Mouse (Mus musculus) retina, postnatal 1 day (tissue): ENCODE data around the gene 1300017J02Rik.

ENCODE experiments used
- DNase-seq: peaks from one replicate; pipeline ENCODE4 v3.0.0-alpha.2; 2012

Gene 1300017J02Rik

DNA sequence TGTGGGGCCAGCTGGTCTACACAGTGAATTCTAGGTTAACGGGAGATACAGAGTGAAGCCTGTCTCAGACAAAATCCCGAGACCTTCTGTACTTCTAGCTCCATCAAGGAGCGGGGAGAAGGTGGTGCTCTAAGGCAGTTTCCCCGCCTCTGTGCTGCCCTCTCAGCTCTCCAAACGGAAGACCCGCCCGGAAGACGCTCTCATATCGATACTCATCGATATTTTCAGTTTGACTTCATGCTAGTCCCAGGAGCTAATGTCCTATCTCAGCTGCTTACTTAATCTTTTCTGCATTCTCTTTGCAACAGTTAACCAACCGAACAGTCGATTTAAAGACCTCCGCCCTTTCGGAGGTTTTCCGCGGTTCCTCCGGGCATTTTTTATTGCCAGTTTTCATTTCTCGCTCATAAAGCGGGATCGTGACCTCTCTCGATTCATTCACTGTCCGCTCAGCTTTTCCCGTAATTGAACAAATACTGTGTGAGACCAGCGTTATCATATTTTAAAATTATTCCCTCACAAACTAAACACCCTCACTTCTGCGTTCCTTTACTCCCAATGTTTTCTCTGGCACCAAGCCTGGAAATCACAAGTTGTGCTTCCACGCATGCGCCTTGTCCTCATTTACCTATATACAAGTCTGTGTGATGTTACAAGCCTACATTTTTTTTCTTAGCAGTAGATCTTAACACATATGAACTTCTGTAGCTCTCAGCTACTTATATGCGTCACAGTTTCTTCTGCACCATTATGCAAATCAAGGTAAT, 92.0 kb downstream of the 1300017J02Rik start:
- DNase-seq: no peak

DNA sequence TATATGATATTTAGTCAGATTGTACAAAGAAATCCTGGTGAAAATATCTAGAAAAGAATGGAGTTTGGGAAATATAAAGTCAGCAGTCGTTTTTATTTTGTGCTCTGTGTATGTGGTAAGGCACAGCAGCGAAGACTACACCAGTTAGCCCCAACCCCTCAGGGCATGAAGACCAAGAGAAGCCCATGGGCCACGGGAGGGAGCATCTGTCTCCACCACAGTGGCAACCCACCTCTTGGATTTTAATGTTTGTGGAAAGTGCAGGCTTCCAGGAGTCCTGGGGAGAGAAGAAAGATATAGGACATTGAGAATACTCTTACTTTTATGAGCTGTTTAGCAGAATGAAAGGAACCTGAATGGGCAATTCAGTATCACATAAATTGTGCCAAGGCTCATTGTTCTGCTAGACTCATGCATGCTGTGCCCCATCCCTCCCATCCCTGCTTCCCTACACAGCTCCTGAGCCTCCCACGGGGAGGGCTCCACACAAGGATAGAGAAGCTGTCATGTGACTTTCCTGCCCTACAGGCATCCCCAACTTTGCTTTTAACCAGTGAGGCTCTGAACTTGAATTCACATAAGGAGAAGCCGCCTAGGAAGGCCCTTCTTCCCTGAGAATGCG, 96.0 kb downstream of the 1300017J02Rik start:
- DNase-seq: no peak

DNA sequence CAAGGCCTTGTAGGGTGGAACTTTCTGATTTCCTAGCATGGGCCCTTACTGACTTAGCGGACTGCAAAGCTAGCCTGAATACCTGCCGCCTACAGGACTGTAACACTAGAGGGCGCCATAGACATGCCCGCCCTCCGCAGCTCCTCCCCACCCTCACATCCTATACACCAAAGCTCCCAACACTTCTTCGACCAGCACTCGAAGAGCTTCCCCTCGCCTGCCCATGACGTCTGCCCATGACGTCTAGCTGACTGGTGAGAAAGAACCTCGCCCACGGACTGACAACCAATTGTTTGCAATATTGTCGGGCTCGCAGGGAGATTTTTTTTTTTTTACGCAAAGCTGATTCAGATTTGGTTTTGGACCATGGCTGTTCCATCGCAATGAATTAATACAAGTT, 97.0 kb downstream of the 1300017J02Rik start:
- peak; percentile 91 for DNase-seq

DNA sequence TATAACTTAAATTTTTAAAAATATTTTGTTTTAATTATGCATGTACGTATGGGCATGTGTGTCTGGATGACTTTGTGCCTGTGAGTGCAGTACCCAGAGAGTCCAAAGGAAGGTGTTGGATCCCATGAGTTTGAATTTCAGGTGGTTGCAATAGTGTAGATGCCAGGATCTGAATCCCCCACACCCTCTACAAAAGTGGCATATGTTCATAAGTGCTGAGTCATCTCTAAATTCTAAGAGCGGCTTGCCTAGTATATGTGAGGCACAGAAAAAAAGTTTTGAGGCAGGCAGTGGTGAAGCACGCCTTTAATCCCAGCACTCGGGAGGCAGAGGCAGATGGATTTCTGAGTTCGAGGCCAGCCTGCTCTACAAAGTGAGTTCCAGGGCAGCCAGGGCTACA, 99.1 kb downstream of the 1300017J02Rik start:
- no peak for DNase-seq

DNA sequence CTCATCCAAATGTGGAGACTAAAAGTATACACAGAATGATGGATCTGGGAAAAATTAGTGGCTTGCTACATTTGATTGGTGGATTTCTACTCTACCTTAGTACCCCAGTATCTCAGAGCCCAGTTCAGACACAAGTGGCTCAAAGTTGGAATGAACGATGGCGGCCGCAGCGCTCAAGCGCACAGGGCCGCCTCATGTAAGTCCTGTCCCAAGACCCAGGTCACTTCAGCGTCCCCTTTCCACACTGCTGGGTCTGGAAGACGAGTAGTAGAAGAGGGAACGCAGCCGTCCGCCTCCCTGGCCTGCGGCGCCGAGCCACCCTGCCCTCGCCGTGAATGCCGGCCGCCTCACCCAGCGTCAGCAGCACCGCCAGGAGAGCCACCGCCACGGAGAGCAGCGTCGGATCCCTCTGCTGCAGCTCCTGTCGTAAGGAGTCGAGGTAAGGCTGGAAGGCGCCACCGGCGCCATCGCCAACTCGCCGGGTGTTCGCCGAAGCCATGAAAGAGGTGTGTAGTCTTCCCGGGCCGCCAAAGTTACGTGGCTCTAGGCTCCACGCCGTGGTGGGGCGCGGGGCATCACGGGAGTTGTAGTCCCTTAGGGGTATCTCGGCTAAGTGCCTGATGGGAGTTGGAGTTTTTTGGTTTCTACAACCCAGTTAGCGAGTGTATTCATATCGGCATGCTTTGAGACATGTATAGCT, 103.2 kb downstream of the 1300017J02Rik start, which contains the start of gene Srprb:
Srprb (minus strand) TSS at position 577 of the 700 bp plus-strand sequence.
- peak; percentile 94 for DNase-seq
